Mouse (Mus musculus) liver, postnatal 0 days (tissue): ENCODE results near the gene Rims1. TPM values are rescaled to one million over a fixed set of nuclear protein-coding genes. Genes with fewer than 3 reads are reported as not detected.

Source experiments
- ATAC-seq: fragments of 200-750 bp; cut with Nextera tagmentation; 2 replicates; pipeline ENCODE4 v1.8.0; 2017; ENCODE audit warnings: mild to moderate bottlenecking, moderate library complexity
- DNase-seq: peaks from one replicate; pipeline ENCODE4 v3.0.0-alpha.2; 2016
- H3K27ac ChIP-seq: fragments of 300-500 bp; sonication (generic); 2 replicates; pipeline ENCODE4 v1.5.1; 2014; ENCODE audit warnings: antibody characterized with exemption, moderate library complexity, mild to moderate bottlenecking, low read depth
- H3K27me3 ChIP-seq: fragments of 300-500 bp; sonication (generic); 2 replicates; pipeline ENCODE4 v1.6.1; 2014; ENCODE audit warnings: low read length, control low read depth, mixed read lengths; ENCODE audit not compliant: insufficient read depth
- H3K36me3 ChIP-seq: fragments of 300-500 bp; sonication (generic); replicated peaks from 2 replicates; pipeline ENCODE4 v1.6.1; 2014; ENCODE audit warnings: mild to moderate bottlenecking, control low read depth, low read length, moderate library complexity, mixed read lengths; ENCODE audit not compliant: insufficient read depth
- H3K4me1 ChIP-seq: fragments of 300-500 bp; sonication (generic); 2 replicates; pipeline ENCODE4 v1.6.1; 2014; ENCODE audit warnings: antibody characterized with exemption, mild to moderate bottlenecking, control low read depth; ENCODE audit not compliant: insufficient read depth
- H3K4me2 ChIP-seq: fragments of 300-500 bp; sonication (generic); 2 replicates; pipeline ENCODE4 v1.6.1; 2014; ENCODE audit warnings: low read depth, mild to moderate bottlenecking, low read length, moderate library complexity, mixed read lengths
- H3K4me3 ChIP-seq: fragments of 300-500 bp; sonication (generic); 2 replicates; pipeline ENCODE4 v1.5.1; 2014; ENCODE audit warnings: low read depth, low read length
- H3K9ac ChIP-seq: fragments of 300-500 bp; sonication (generic); replicated peaks from 2 replicates; pipeline ENCODE4 v1.6.1; 2014; ENCODE audit warnings: mild to moderate bottlenecking, moderate library complexity
- H3K9me3 ChIP-seq: fragments of 300-500 bp; sonication (generic); 2 replicates; pipeline ENCODE4 v1.6.1; 2016; ENCODE audit warnings: mild to moderate bottlenecking, control low read depth, low read length, mixed read lengths
- CTCF ChIP-seq: sonication (generic); IDR thresholded peaks from 2 replicates; pipeline ENCODE4 v1.5.1; 2016; ENCODE audit warnings: antibody characterized with exemption, low read depth
- EP300 ChIP-seq: IDR thresholded peaks from 2 replicates; pipeline ENCODE4 v1.6.1; 2016; ENCODE audit warnings: antibody characterized with exemption, low read depth, mild to moderate bottlenecking
- WGBS: fragments of 180-500 bp; shearing (Covaris S2); extraction: QIAGEN DNeasy Blood & Tissue Kit; methylation state at CpG from one replicate; pipeline ENCODE4 v1.1.7; 2014; ENCODE audit not compliant: insufficient replicate concordance; 5-methylcytosine and 5-hydroxymethylcytosine counted together
- polyA plus RNA-seq: library from polyadenylated mRNA; unstranded; fragments of >200 nt; fragmentation: Nextera tagmentation; extraction: Ambion mirVana; gene quantifications from 2 replicates; pipeline ENCODE4 v1.2.1, GENCODE M21; 2015

The Rims1 gene
- polyA plus RNA-seq, 1 experiment from 2014 or later = not detected

- TF ChIP-seq EP300 (no peak), CTCF (no peak)
- H3K9ac ChIP-seq = no peak overlapping the region
Measured at GRCm38 (mm10) chr1:22750536-22750935, 55.3 kb downstream of the Rims1 start.

GRCm38 (mm10) chr1:22744655-22745054 lies 61.1 kb downstream of the Rims1 start:
- Histone ChIP-seq H3K4me1 (no peaks in the 10 kb centered on the region), H3K27me3 (no peaks in the 10 kb centered on the region), H3K36me3 (no peaks in the 10 kb centered on the region), H3K4me2 (no peak overlapping the region), H3K9ac (no peak overlapping the region), H3K9me3 (no peaks in the 10 kb centered on the region), H3K4me3 (no peak overlapping the region), H3K27ac (no peak overlapping the region)
- no peak for ATAC-seq
- TF ChIP-seq EP300 = no peak
- no peak for TF ChIP-seq CTCF
- 75% methylated on average over 5 of the region's 5 CpGs for WGBS
- no peak for DNase-seq

More at GRCm38 (mm10) chr1:22750536-22750935, 55.3 kb downstream of the Rims1 start:
- no peak for DNase-seq
- no peak overlapping the region for H3K4me3 ChIP-seq
- no peak for ATAC-seq
- no peaks in the 10 kb centered on the region for H3K36me3 ChIP-seq
- H3K4me1 ChIP-seq = no peaks in the 10 kb centered on the region
- H3K9me3 ChIP-seq = no peaks in the 10 kb centered on the region
- no peaks in the 10 kb centered on the region for H3K27me3 ChIP-seq
- H3K4me2 ChIP-seq = no peak overlapping the region
- no peak overlapping the region for H3K27ac ChIP-seq
- WGBS = 64% methylated on average over 2 of the region's 2 CpGs

GRCm38 (mm10) chr1:22737491-22737890 lies 68.3 kb downstream of the Rims1 start:
- 65% methylated on average over 6 of the region's 6 CpGs for WGBS
- H3K4me3 ChIP-seq = no peak overlapping the region
- TF ChIP-seq CTCF (no peak), EP300 (no peak)
- no peaks in the 10 kb centered on the region for H3K4me1 ChIP-seq
- ATAC-seq (peak; percentile 33; the same call in 1 of the 2 replicates), DNase-seq (peak; percentile 17)
- no peaks in the 10 kb centered on the region for H3K36me3 ChIP-seq
- H3K27ac ChIP-seq = no peak overlapping the region
- no peak overlapping the region for H3K4me2 ChIP-seq
- no peaks in the 10 kb centered on the region for H3K9me3 ChIP-seq
- H3K27me3 ChIP-seq = no peaks in the 10 kb centered on the region
- H3K9ac ChIP-seq = no peak overlapping the region

- H3K27ac ChIP-seq = no peak overlapping the region
- TF ChIP-seq EP300 = no peak
- no peak for TF ChIP-seq CTCF
- no peak overlapping the region for H3K4me2 ChIP-seq
- H3K4me3 ChIP-seq = no peak overlapping the region
- ATAC-seq = no peak
- 73% methylated on average over 2 of the region's 2 CpGs for WGBS
- H3K27me3 ChIP-seq = no peaks in the 10 kb centered on the region
- H3K9ac ChIP-seq = no peak overlapping the region
- no peak for DNase-seq
- H3K9me3 ChIP-seq = no peaks in the 10 kb centered on the region
- H3K4me1 ChIP-seq = no peaks in the 10 kb centered on the region
- no peaks in the 10 kb centered on the region for H3K36me3 ChIP-seq
Measured at GRCm38 (mm10) chr1:22734429-22734828, 71.4 kb downstream of the Rims1 start.

GRCm38 (mm10) chr1:22733281-22733680 lies 72.5 kb downstream of the Rims1 start:
- no peak overlapping the region for H3K9ac ChIP-seq
- H3K27me3 ChIP-seq = no peaks in the 10 kb centered on the region
- no peaks in the 10 kb centered on the region for H3K9me3 ChIP-seq
- TF ChIP-seq CTCF (no peak), EP300 (no peak)
- H3K27ac ChIP-seq = no peak overlapping the region
- WGBS = 71% methylated on average over 1 of the region's 1 CpGs
- no peak overlapping the region for H3K4me3 ChIP-seq
- no peaks in the 10 kb centered on the region for H3K36me3 ChIP-seq
- DNase-seq (no peak), ATAC-seq (no peak)
- H3K4me1 ChIP-seq = no peaks in the 10 kb centered on the region
- H3K4me2 ChIP-seq = no peak overlapping the region

GRCm38 (mm10) chr1:22728207-22728606 lies 77.6 kb downstream of the Rims1 start:
- TF ChIP-seq CTCF (no peak), EP300 (no peak)
- Histone ChIP-seq H3K27me3 (no peaks in the 10 kb centered on the region), H3K9me3 (no peaks in the 10 kb centered on the region), H3K4me3 (no peak overlapping the region), H3K4me1 (no peaks in the 10 kb centered on the region), H3K4me2 (no peak overlapping the region), H3K27ac (no peak overlapping the region), H3K9ac (no peak overlapping the region), H3K36me3 (no peaks in the 10 kb centered on the region)
- ATAC-seq = no peak
- WGBS = 67% methylated on average over 4 of the region's 4 CpGs
- DNase-seq = no peak

- TF ChIP-seq EP300 (no peak), CTCF (no peak)
- Histone ChIP-seq H3K36me3 (no peaks in the 10 kb centered on the region), H3K4me3 (no peak overlapping the region), H3K9me3 (no peaks in the 10 kb centered on the region), H3K27me3 (no peaks in the 10 kb centered on the region), H3K9ac (no peak overlapping the region), H3K27ac (no peak overlapping the region), H3K4me2 (no peak overlapping the region), H3K4me1 (no peaks in the 10 kb centered on the region)
- DNase-seq = no peak
- no peak for ATAC-seq
Measured at GRCm38 (mm10) chr1:22721706-22722105, 84.1 kb downstream of the Rims1 start.
